In the genomic region with DNA sequence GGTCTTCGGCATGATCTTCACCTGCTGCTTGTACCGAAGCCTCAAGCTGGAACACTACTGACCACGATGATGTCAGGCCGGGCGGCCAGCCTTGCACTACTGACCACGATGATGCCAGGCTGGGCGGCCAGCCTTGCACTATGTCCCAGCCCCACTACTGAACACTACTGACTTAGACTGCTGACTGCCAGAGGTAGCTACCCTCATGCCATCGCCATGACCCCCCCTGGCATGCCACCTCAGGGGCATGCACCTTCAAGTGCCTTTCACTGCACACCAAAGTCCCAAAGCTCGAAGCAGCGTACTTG, we compare ENCODE assay signal across 12 mouse cellular contexts.
"Had no signal": no experiment of that assay in that cellular context is flagged by ENCODE, and none has a peak within 500 bp of the region (broad histone marks: within the 10 kb centered on the region; RNA-seq: fewer than 3 reads in every experiment).

No protein-coding gene starts in this region.

- ATAC-seq: intestine, postnatal 0 days had no signal

- H3K9me3 ChIP-seq: limb, embryonic 13.5 days; midbrain, embryonic 10.5 days; neural tube, embryonic 13.5 days had no signal

- H3K4me2 ChIP-seq: limb, embryonic 13.5 days had no signal

- H3K4me3 ChIP-seq: layer of hippocampus, adult 2 months; limb, embryonic 13.5 days; midbrain, embryonic 10.5 days; neural tube, embryonic 13.5 days had no signal

- H3K9ac ChIP-seq: limb, embryonic 13.5 days; liver, embryonic 14.5 days had no signal

- DNase-seq: kidney, postnatal 36 days; left cerebral cortex, postnatal 4 days; lung, adult 18-20 months; right cerebral cortex, postnatal 25 days; thymus, postnatal 36 days had no signal

- H3K27ac ChIP-seq: kidney, postnatal 0 days; layer of hippocampus, adult 2 months; limb, embryonic 13.5 days; liver, embryonic 14.5 days; midbrain, embryonic 10.5 days; neural tube, embryonic 13.5 days had no signal
